ENCODE assay signal across 8 mouse cellular contexts in the genomic region with DNA sequence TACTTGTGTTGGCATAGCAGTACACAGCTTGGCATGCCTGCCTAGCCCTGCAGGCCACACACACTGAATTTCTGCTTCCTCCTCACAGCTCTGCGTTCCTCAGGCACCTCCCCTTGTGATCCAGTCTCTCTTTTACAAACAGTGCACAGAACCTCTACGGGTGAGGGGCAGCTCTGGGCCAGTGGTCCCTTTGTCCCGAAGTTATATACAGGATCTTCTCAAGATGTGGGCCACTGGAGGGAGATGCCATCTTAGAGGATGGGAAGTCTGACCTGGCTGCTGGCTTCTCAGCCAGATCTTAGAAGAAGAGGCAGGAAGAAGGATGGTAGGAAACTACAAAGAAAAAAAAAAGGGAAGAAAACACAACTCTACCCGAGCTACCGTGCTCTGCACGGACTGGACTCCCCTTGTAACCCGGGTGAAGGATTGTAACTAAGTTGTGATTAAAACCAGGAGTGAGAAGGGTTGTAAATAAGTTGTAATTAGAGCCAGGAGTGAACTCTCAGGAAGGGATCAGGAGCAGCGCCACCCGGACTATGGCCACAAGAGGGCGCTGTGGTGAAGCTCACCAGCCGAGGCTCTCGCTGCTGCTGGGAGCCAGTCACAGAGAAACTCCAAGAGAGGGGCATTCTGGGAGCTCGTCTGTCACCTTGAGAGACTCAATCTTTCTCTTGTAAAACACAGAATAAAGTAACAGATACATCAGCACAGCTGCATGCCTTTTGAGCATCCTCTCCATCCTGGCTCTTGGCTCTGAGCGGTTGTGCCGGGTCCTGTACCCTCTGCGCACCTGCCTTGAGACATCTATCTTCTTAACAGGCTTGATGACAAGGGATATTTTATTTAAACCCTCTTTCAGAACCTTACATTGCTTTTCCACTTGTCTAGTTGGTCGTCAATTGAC.
DNase-seq lines count a peak whose midpoint lies in the region; ATAC-seq lines count a peak whose summit lies in the region.

No protein-coding gene starts in this region.

- peak; percentile 54 for ATAC-seq in erythroblast, adult 5-6 weeks (replicated peaks; ENCODE audit: low FRiP score, poor library complexity, severe bottlenecking)
- ATAC-seq in heart, embryonic 14.5 days (ENCODE audit: insufficient number of reproducible peaks, insufficient read depth, low FRiP score, low read depth): no peak; the same call in 1 of the 2 replicates
- ATAC-seq in kidney, embryonic 16.5 days (ENCODE audit: low FRiP score, low TSS enrichment): peak; percentile 62; the same call in 1 of the 2 replicates
- no peak for ATAC-seq in liver, embryonic 11.5 days (replicated peaks; ENCODE audit: low FRiP score)
- no peak for ATAC-seq in neural tube, embryonic 14.5 days (ENCODE audit: low read depth)

- no peak overlapping the region for H3K4me2 ChIP-seq in heart, embryonic 14.5 days (ENCODE audit: low read length)
- H3K4me2 ChIP-seq in kidney, embryonic 16.5 days (replicated peaks; ENCODE audit: low read depth, low read length): 0 out of 2 replicates have a peak overlapping the region, but pooled peaks have one; percentile 23
- H3K4me2 ChIP-seq in liver, embryonic 11.5 days: no peak overlapping the region
- 0 out of 2 replicates have a peak overlapping the region, but pooled peaks have one; percentile 4 for H3K4me2 ChIP-seq in neural tube, embryonic 14.5 days (ENCODE audit: low read depth, low read length)

- H3K9me3 ChIP-seq in heart, embryonic 14.5 days (ENCODE audit: control insufficient read depth, low read length): no peaks in the 10 kb centered on the region
- H3K9me3 ChIP-seq in kidney, embryonic 16.5 days (ENCODE audit: low read length): no peaks in the 10 kb centered on the region
- no peaks in the 10 kb centered on the region for H3K9me3 ChIP-seq in liver, embryonic 11.5 days (ENCODE audit: control insufficient read depth, low read length)
- H3K9me3 ChIP-seq in neural tube, embryonic 14.5 days (ENCODE audit: control insufficient read depth, low read length): no peaks in the 10 kb centered on the region

- no peak overlapping the region for H3K4me3 ChIP-seq in heart, embryonic 14.5 days (ENCODE audit: control insufficient read depth in 1 of 2, insufficient read depth in 1 of 2, low read depth in 1 of 2, low read length in 2 of 2)
- no peak overlapping the region for H3K4me3 ChIP-seq in kidney, embryonic 16.5 days (ENCODE audit: low read length)
- H3K4me3 ChIP-seq in liver, embryonic 11.5 days (ENCODE audit: low read depth, low read length): no peak overlapping the region
- no peak overlapping the region for H3K4me3 ChIP-seq in neural tube, embryonic 14.5 days (ENCODE audit: low read depth, low read length)

- H3K27me3 ChIP-seq in heart, embryonic 14.5 days (ENCODE audit: control insufficient read depth, insufficient read depth, low read length): no peaks in the 10 kb centered on the region
- H3K27me3 ChIP-seq in kidney, embryonic 16.5 days (ENCODE audit: insufficient read depth, low read length): 0 out of 2 replicates have a peak, but pooled peaks cover 4% of the 10 kb centered on the region
- no peaks in the 10 kb centered on the region; the same call in 1 of the 2 replicates for H3K27me3 ChIP-seq in liver, embryonic 11.5 days (replicated peaks; ENCODE audit: control insufficient read depth, insufficient read depth, low read length)
- no peaks in the 10 kb centered on the region for H3K27me3 ChIP-seq in neural tube, embryonic 14.5 days (ENCODE audit: control insufficient read depth, insufficient read depth, low read length)

- peaks cover 15 to 23% of the 10 kb centered on the region in 2 experiments for H3K4me1 ChIP-seq in heart, embryonic 14.5 days (ENCODE audit: control insufficient read depth in 2 of 2, insufficient read depth in 2 of 2, low read length in 2 of 2)
- peaks cover 4% of the 10 kb centered on the region; the same call in 1 of the 2 replicates for H3K4me1 ChIP-seq in kidney, embryonic 16.5 days (ENCODE audit: insufficient read depth, low read length)
- H3K4me1 ChIP-seq in liver, embryonic 11.5 days (replicated peaks; ENCODE audit: control insufficient read depth, insufficient read depth, low read length): peaks cover 8% of the 10 kb centered on the region; the same call in 1 of the 2 replicates
- H3K4me1 ChIP-seq in neural tube, embryonic 14.5 days (ENCODE audit: control insufficient read depth, insufficient read depth, low read length): no peaks in the 10 kb centered on the region

- DNase-seq in CD8-positive naive resting alpha-beta T cell, adult 2 months (ENCODE audit: low read depth in 2 of 2, low spot score in 2 of 2): peak; percentile 63
- peak; percentile 88 for DNase-seq in brain, adult 2 months (ENCODE audit: low read depth, low spot score)
- peak; percentile 73 for DNase-seq in liver, embryonic 11.5 days (ENCODE audit: low spot score)
- DNase-seq in testis, postnatal 14 days (ENCODE audit: low spot score): peak; percentile 74

- H3K9ac ChIP-seq in heart, embryonic 14.5 days (ENCODE audit: low read length): 0 out of 2 replicates have a peak overlapping the region, but pooled peaks have one; percentile 14
- no peak overlapping the region for H3K9ac ChIP-seq in kidney, embryonic 16.5 days (replicated peaks; ENCODE audit: low read length)
- no peak overlapping the region for H3K9ac ChIP-seq in liver, embryonic 11.5 days (ENCODE audit: low read depth, low read length)
- no peak overlapping the region for H3K9ac ChIP-seq in neural tube, embryonic 14.5 days (replicated peaks; ENCODE audit: low read depth, low read length)

- WGBS in heart, embryonic 14.5 days: 27% methylated on average over 17 of the region's 17 CpGs
- 14% methylated on average over 17 of the region's 17 CpGs for WGBS in kidney, embryonic 16.5 days
- 23% methylated on average over 17 of the region's 17 CpGs for WGBS in liver, embryonic 11.5 days
- 20% methylated on average over 17 of the region's 17 CpGs for WGBS in neural tube, embryonic 14.5 days

- H3K36me3 ChIP-seq in heart, embryonic 14.5 days (ENCODE audit: control insufficient read depth, insufficient read depth, low read length): no peaks in the 10 kb centered on the region
- H3K36me3 ChIP-seq in kidney, embryonic 16.5 days (ENCODE audit: insufficient read depth, low read length): no peaks in the 10 kb centered on the region
- no peaks in the 10 kb centered on the region for H3K36me3 ChIP-seq in liver, embryonic 11.5 days (ENCODE audit: control insufficient read depth, insufficient read depth, low read length)
- H3K36me3 ChIP-seq in neural tube, embryonic 14.5 days (ENCODE audit: control insufficient read depth, insufficient read depth, low read length): no peaks in the 10 kb centered on the region

- H3K27ac ChIP-seq in heart, embryonic 14.5 days (replicated peaks in 1 of 2; ENCODE audit: control insufficient read depth in 1 of 2, insufficient read depth in 1 of 2, low read depth in 2 of 2, low read length in 2 of 2): no peak overlapping the region
- no peak overlapping the region for H3K27ac ChIP-seq in kidney, embryonic 16.5 days (ENCODE audit: low read length)
- no peak overlapping the region for H3K27ac ChIP-seq in liver, embryonic 11.5 days (ENCODE audit: low read depth, low read length)
- H3K27ac ChIP-seq in neural tube, embryonic 14.5 days (ENCODE audit: low read depth, low read length): no peak overlapping the region

Comparison
In these comparisons a context has a peak if more than half of its experiments do, and no peak if none do; other contexts are left out.
1. ATAC-seq: peak in erythroblast, adult 5-6 weeks (single experiment) and kidney, embryonic 16.5 days (single experiment); none in heart, embryonic 14.5 days (single experiment), liver, embryonic 11.5 days (single experiment) and neural tube, embryonic 14.5 days (single experiment).
2. H3K4me2 ChIP-seq: peak in kidney, embryonic 16.5 days (single experiment) and neural tube, embryonic 14.5 days (single experiment); none in heart, embryonic 14.5 days (single experiment) and liver, embryonic 11.5 days (single experiment).
3. Peak in every context shown above with its lines, with median percentiles within 50 percentile points of each other: DNase-seq.